In genomic region chr6:137980413-137980812, GRCm38 (mm10) we compare ENCODE assay signal across 17 mouse cellular contexts.
DNase-seq lines count a peak whose midpoint lies in the region; ATAC-seq lines count a peak whose summit lies in the region.
"Had no signal": no experiment of that assay in that cellular context is flagged by ENCODE, and none has a peak within 500 bp of the region (broad histone marks: within the 10 kb centered on the region; RNA-seq: fewer than 3 reads in every experiment).

No protein-coding gene starts in this region.

- H3K36me3 ChIP-seq in hindbrain, embryonic 11.5 days (ENCODE audit: control insufficient read depth, insufficient read depth, low read length) = no peaks in the 10 kb centered on the region
- H3K36me3 ChIP-seq in hindbrain, embryonic 13.5 days = no peaks in the 10 kb centered on the region
- H3K36me3 ChIP-seq in neural tube, embryonic 11.5 days (ENCODE audit: control insufficient read depth, insufficient read depth, low read length) = no peaks in the 10 kb centered on the region
- H3K36me3 ChIP-seq: embryonic facial prominence, embryonic 13.5 days; heart, embryonic 10.5 days; intestine, embryonic 15.5 days; limb, embryonic 12.5 days had no signal

- peak; percentile 16 for DNase-seq in hindbrain, embryonic 11.5 days (ENCODE audit: low spot score)
- DNase-seq in neural tube, embryonic 11.5 days (ENCODE audit: low spot score) = no peak
- no peak for DNase-seq in neural tube, embryonic 10.5 days (ENCODE audit: extremely low spot score, low spot score)
- peak; percentile 7 for DNase-seq in lung, postnatal 14 days
- no peak for DNase-seq in left cerebral cortex, adult 8-10 months (ENCODE audit: low spot score in 2 of 2)
- no peak for DNase-seq in cerebellum, adult 11-12 months
- DNase-seq: cerebellum, adult 11 months; gastrocnemius, postnatal 10 days had no signal

- H3K4me1 ChIP-seq in hindbrain, embryonic 11.5 days (replicated peaks; ENCODE audit: control insufficient read depth, insufficient read depth, low read length) = peaks cover 2% of the 10 kb centered on the region; the same call in 1 of the 2 replicates
- peaks cover 27% of the 10 kb centered on the region; the same call in 1 of the 2 replicates for H3K4me1 ChIP-seq in hindbrain, embryonic 13.5 days (replicated peaks)
- no peaks in the 10 kb centered on the region for H3K4me1 ChIP-seq in neural tube, embryonic 11.5 days (ENCODE audit: control insufficient read depth, insufficient read depth, low read length)
- H3K4me1 ChIP-seq: heart, embryonic 10.5 days; intestine, embryonic 15.5 days had no signal

- ATAC-seq in hindbrain, embryonic 11.5 days (ENCODE audit: low FRiP score) = peak; percentile 31
- ATAC-seq in hindbrain, embryonic 13.5 days (ENCODE audit: low FRiP score) = no peak
- ATAC-seq in neural tube, embryonic 11.5 days (ENCODE audit: insufficient read depth, low FRiP score, low TSS enrichment) = peak; percentile 42
- ATAC-seq in cerebellum, adult (ENCODE audit: insufficient number of reproducible peaks, low FRiP score, low TSS enrichment) = no peak
- ATAC-seq: intestine, embryonic 15.5 days; Patski had no signal

- H3K9ac ChIP-seq in hindbrain, embryonic 11.5 days (ENCODE audit: low read depth, low read length) = no peak overlapping the region
- H3K9ac ChIP-seq in hindbrain, embryonic 13.5 days = no peak overlapping the region
- no peak overlapping the region for H3K9ac ChIP-seq in neural tube, embryonic 11.5 days (ENCODE audit: low read length)
- H3K9ac ChIP-seq: embryonic facial prominence, embryonic 13.5 days; intestine, embryonic 15.5 days; limb, embryonic 12.5 days; liver, embryonic 14.5 days had no signal

- H3K4me2 ChIP-seq in hindbrain, embryonic 11.5 days (replicated peaks; ENCODE audit: low read depth, low read length) = no peak overlapping the region
- H3K4me2 ChIP-seq in hindbrain, embryonic 13.5 days = no peak overlapping the region
- no peak overlapping the region for H3K4me2 ChIP-seq in neural tube, embryonic 11.5 days (ENCODE audit: low read depth)
- H3K4me2 ChIP-seq: embryonic facial prominence, embryonic 13.5 days; intestine, embryonic 15.5 days; limb, embryonic 12.5 days had no signal

- H3K9me3 ChIP-seq in hindbrain, embryonic 11.5 days (ENCODE audit: control insufficient read depth, low read length) = no peaks in the 10 kb centered on the region
- H3K9me3 ChIP-seq in hindbrain, embryonic 13.5 days = no peaks in the 10 kb centered on the region
- no peaks in the 10 kb centered on the region for H3K9me3 ChIP-seq in neural tube, embryonic 11.5 days (ENCODE audit: control insufficient read depth, low read length)
- H3K9me3 ChIP-seq: embryonic facial prominence, embryonic 13.5 days; heart, embryonic 10.5 days; intestine, embryonic 15.5 days; limb, embryonic 12.5 days had no signal

- H3K4me3 ChIP-seq in hindbrain, embryonic 11.5 days (ENCODE audit: low read depth, low read length) = no peak overlapping the region
- no peak overlapping the region for H3K4me3 ChIP-seq in hindbrain, embryonic 13.5 days
- H3K4me3 ChIP-seq in neural tube, embryonic 11.5 days (ENCODE audit: low read depth, low read length) = no peak overlapping the region
- H3K4me3 ChIP-seq: embryonic facial prominence, embryonic 13.5 days; heart, embryonic 10.5 days; intestine, embryonic 15.5 days; limb, embryonic 12.5 days; myocyte had no signal

- no peaks in the 10 kb centered on the region for H3K27me3 ChIP-seq in hindbrain, embryonic 11.5 days (ENCODE audit: control insufficient read depth, insufficient read depth, low read length)
- H3K27me3 ChIP-seq in hindbrain, embryonic 13.5 days = no peaks in the 10 kb centered on the region
- H3K27me3 ChIP-seq in neural tube, embryonic 11.5 days (ENCODE audit: control insufficient read depth, insufficient read depth, low read length) = no peaks in the 10 kb centered on the region
- H3K27me3 ChIP-seq: embryonic facial prominence, embryonic 13.5 days; intestine, embryonic 15.5 days; limb, embryonic 12.5 days had no signal

- WGBS in hindbrain, embryonic 11.5 days = 79% methylated on average over 8 of the region's 8 CpGs
- 69% methylated on average over 8 of the region's 8 CpGs for WGBS in hindbrain, embryonic 13.5 days
- WGBS in neural tube, embryonic 11.5 days = 70% methylated on average over 8 of the region's 8 CpGs

- no peak overlapping the region for H3K27ac ChIP-seq in hindbrain, embryonic 11.5 days (ENCODE audit: low read depth, low read length)
- H3K27ac ChIP-seq in hindbrain, embryonic 13.5 days = no peak overlapping the region
- no peak overlapping the region for H3K27ac ChIP-seq in neural tube, embryonic 11.5 days (ENCODE audit: low read depth, low read length)
- H3K27ac ChIP-seq: embryonic facial prominence, embryonic 13.5 days; heart, embryonic 10.5 days; intestine, embryonic 15.5 days; limb, embryonic 12.5 days; liver, embryonic 14.5 days had no signal

Comparison
In these comparisons a context has a peak if more than half of its experiments do, and no peak if none do; other contexts are left out.
1. ATAC-seq: peak in hindbrain, embryonic 11.5 days (single experiment) and neural tube, embryonic 11.5 days (single experiment); none in hindbrain, embryonic 13.5 days (single experiment) and cerebellum, adult (single experiment).
2. DNase-seq: peak in hindbrain, embryonic 11.5 days (single experiment) and lung, postnatal 14 days (single experiment); none in neural tube, embryonic 11.5 days (single experiment), neural tube, embryonic 10.5 days (single experiment), left cerebral cortex, adult 8-10 months (0 of 2) and cerebellum, adult 11-12 months (single experiment).